15 mouse cellular contexts compared by ENCODE assay signal in genomic region chr5:146679198-146679681, GRCm38 (mm10).
DNase-seq lines count a peak whose midpoint lies in the region; ATAC-seq and TF ChIP-seq lines count a peak whose summit lies in the region.
"Had no signal": no experiment of that assay in that cellular context is flagged by ENCODE, and none has a peak within 500 bp of the region (broad histone marks: within the 10 kb centered on the region; RNA-seq: fewer than 3 reads in every experiment).

No protein-coding gene starts in this region.

- TF ChIP-seq CTCF in heart, postnatal 0 days (IDR thresholded peaks at IDR 0.05; ENCODE audit: low read depth): no peak
- TF ChIP-seq CTCF in intestine, postnatal 0 days (IDR thresholded peaks at IDR 0.05; ENCODE audit: low read depth): no peak

- no peak for ATAC-seq in heart, postnatal 0 days (ENCODE audit: insufficient read depth, low read depth)
- ATAC-seq in heart, embryonic 12.5 days (ENCODE audit: insufficient number of reproducible peaks, low FRiP score): no peak
- peak; percentile 84 for ATAC-seq in intestine, postnatal 0 days
- peak; percentile 71; the same call in 1 of the 2 replicates for ATAC-seq in stomach, embryonic 14.5 days (ENCODE audit: insufficient number of reproducible peaks, insufficient read depth, low FRiP score, low read depth)
- no peak for ATAC-seq in inflammation-experienced regulatory T-cells, adult 6 months
- ATAC-seq: lung, postnatal 0 days had no signal

- no peak overlapping the region for H3K4me2 ChIP-seq in heart, postnatal 0 days (ENCODE audit: low read depth, low read length)
- H3K4me2 ChIP-seq in heart, embryonic 12.5 days: no peak overlapping the region
- H3K4me2 ChIP-seq in intestine, postnatal 0 days (replicated peaks; ENCODE audit: low read depth): peak overlapping the region; percentile 30
- H3K4me2 ChIP-seq in stomach, embryonic 14.5 days (replicated peaks; ENCODE audit: low read depth, low read length): no peak overlapping the region

- no peaks in the 10 kb centered on the region for H3K36me3 ChIP-seq in heart, postnatal 0 days (replicated peaks; ENCODE audit: control insufficient read depth, insufficient read depth, low read length)
- no peaks in the 10 kb centered on the region for H3K36me3 ChIP-seq in heart, embryonic 12.5 days
- H3K36me3 ChIP-seq in intestine, postnatal 0 days (ENCODE audit: control insufficient read depth, insufficient read depth): no peaks in the 10 kb centered on the region
- H3K36me3 ChIP-seq in stomach, embryonic 14.5 days (ENCODE audit: control insufficient read depth, insufficient read depth, low read length): no peaks in the 10 kb centered on the region
- H3K36me3 ChIP-seq: limb, embryonic 10.5 days had no signal

- no peak overlapping the region for H3K9ac ChIP-seq in heart, postnatal 0 days (replicated peaks; ENCODE audit: low read depth, low read length)
- no peak overlapping the region for H3K9ac ChIP-seq in heart, embryonic 12.5 days
- H3K9ac ChIP-seq in intestine, postnatal 0 days (ENCODE audit: low read depth, low read length): 0 out of 2 replicates have a peak overlapping the region, but pooled peaks have one; percentile 12
- no peak overlapping the region for H3K9ac ChIP-seq in stomach, embryonic 14.5 days (replicated peaks; ENCODE audit: low read depth, low read length)

- H3K9me3 ChIP-seq in heart, postnatal 0 days (replicated peaks; ENCODE audit: control insufficient read depth, low read length): no peaks in the 10 kb centered on the region
- H3K9me3 ChIP-seq in heart, embryonic 12.5 days (replicated peaks): no peaks in the 10 kb centered on the region
- H3K9me3 ChIP-seq in intestine, postnatal 0 days (ENCODE audit: control insufficient read depth): no peaks in the 10 kb centered on the region
- H3K9me3 ChIP-seq in stomach, embryonic 14.5 days (ENCODE audit: control insufficient read depth, low read depth, low read length): no peaks in the 10 kb centered on the region
- H3K9me3 ChIP-seq: limb, embryonic 10.5 days had no signal

- 37% methylated on average over 6 of the region's 6 CpGs for WGBS in heart, postnatal 0 days
- 43% methylated on average over 6 of the region's 6 CpGs for WGBS in heart, embryonic 12.5 days
- 25% methylated on average over 6 of the region's 6 CpGs for WGBS in intestine, postnatal 0 days
- 42% methylated on average over 6 of the region's 6 CpGs for WGBS in stomach, embryonic 14.5 days

- H3K4me3 ChIP-seq in heart, postnatal 0 days (ENCODE audit: low read depth, low read length): no peak overlapping the region
- H3K4me3 ChIP-seq in heart, embryonic 12.5 days: no peak overlapping the region
- no peak overlapping the region for H3K4me3 ChIP-seq in intestine, postnatal 0 days (ENCODE audit: low read depth, low read length)
- no peak overlapping the region for H3K4me3 ChIP-seq in stomach, embryonic 14.5 days (ENCODE audit: low read depth, low read length)
- H3K4me3 ChIP-seq: limb, embryonic 10.5 days; myocyte had no signal

- DNase-seq in heart, postnatal 0 days (ENCODE audit: low spot score): peak; percentile 17
- DNase-seq in ZHBTc4 (ENCODE audit: low read depth, low spot score): peak; percentile 51
- DNase-seq in gastrocnemius, postnatal 4 days (ENCODE audit: low spot score in 2 of 2): no peak
- DNase-seq: cerebellum, postnatal 36 days; gastrocnemius, postnatal 36 days; kidney, adult 18-20 months; right cerebral cortex, postnatal 4 days; thymus, adult 18-20 months had no signal

- H3K4me1 ChIP-seq in heart, postnatal 0 days (ENCODE audit: control insufficient read depth, insufficient read depth): no peaks in the 10 kb centered on the region; the same call in 1 of the 2 replicates
- peaks cover 18% of the 10 kb centered on the region for H3K4me1 ChIP-seq in heart, embryonic 12.5 days (replicated peaks)
- H3K4me1 ChIP-seq in intestine, postnatal 0 days (replicated peaks; ENCODE audit: control insufficient read depth, insufficient read depth, low read length): peaks cover 29% of the 10 kb centered on the region
- H3K4me1 ChIP-seq in stomach, embryonic 14.5 days (ENCODE audit: control insufficient read depth, insufficient read depth, low read length): peaks cover 11% of the 10 kb centered on the region; the same call in 1 of the 2 replicates

- no peak overlapping the region for H3K27ac ChIP-seq in heart, postnatal 0 days (ENCODE audit: low read depth)
- no peak overlapping the region for H3K27ac ChIP-seq in heart, embryonic 12.5 days (ENCODE audit: poor library complexity, severe bottlenecking)
- H3K27ac ChIP-seq in intestine, postnatal 0 days (ENCODE audit: low read depth, low read length): peak overlapping the region; percentile 87
- peak overlapping the region; percentile 13; the same call in 1 of the 2 replicates for H3K27ac ChIP-seq in stomach, embryonic 14.5 days (ENCODE audit: low read length)
- H3K27ac ChIP-seq: limb, embryonic 10.5 days had no signal

- no peak for TF ChIP-seq EP300 in heart, postnatal 0 days (IDR thresholded peaks at IDR 0.05; ENCODE audit: low read depth)

- no peaks in the 10 kb centered on the region for H3K27me3 ChIP-seq in heart, postnatal 0 days (ENCODE audit: control insufficient read depth, insufficient read depth, low read length)
- peaks cover 4% of the 10 kb centered on the region; the same call in 1 of the 2 replicates for H3K27me3 ChIP-seq in heart, embryonic 12.5 days (replicated peaks)
- no peaks in the 10 kb centered on the region for H3K27me3 ChIP-seq in intestine, postnatal 0 days (replicated peaks; ENCODE audit: control insufficient read depth, insufficient read depth, low read length)
- H3K27me3 ChIP-seq in stomach, embryonic 14.5 days (ENCODE audit: control insufficient read depth, insufficient read depth, low read length): no peaks in the 10 kb centered on the region

Comparison
In these comparisons a context has a peak if more than half of its experiments do, and no peak if none do; other contexts are left out.
1. ATAC-seq: peak in intestine, postnatal 0 days (single experiment) and stomach, embryonic 14.5 days (single experiment); none in heart, postnatal 0 days (single experiment), heart, embryonic 12.5 days (single experiment) and inflammation-experienced regulatory T-cells, adult 6 months (single experiment).
2. DNase-seq: peak in heart, postnatal 0 days (single experiment) and ZHBTc4 (single experiment); none in gastrocnemius, postnatal 4 days (0 of 2).
3. H3K27ac ChIP-seq: peak in intestine, postnatal 0 days (single experiment) and stomach, embryonic 14.5 days (single experiment); none in heart, postnatal 0 days (single experiment) and heart, embryonic 12.5 days (single experiment).